Mouse (Mus musculus) heart, postnatal 0 days (tissue): ENCODE measurements around the gene Arpc5.

ENCODE experiments used
- CTCF ChIP-seq: IDR thresholded peaks from 2 replicates; pipeline ENCODE4 v1.5.1; 2016; ENCODE audit warnings: antibody characterized with exemption, control low read depth, low read depth
- EP300 ChIP-seq: IDR thresholded peaks from 2 replicates; pipeline ENCODE4 v1.6.1; 2016; ENCODE audit warnings: antibody characterized with exemption, low read depth

GRCm38 (mm10) chr1:152793495-152794130 lies 27.3 kb downstream of the Arpc5 start:
- TF ChIP-seq CTCF (no peak), EP300 (no peak)
